Mouse (Mus musculus): ENCODE data around the gene Cabp2.

DNA sequence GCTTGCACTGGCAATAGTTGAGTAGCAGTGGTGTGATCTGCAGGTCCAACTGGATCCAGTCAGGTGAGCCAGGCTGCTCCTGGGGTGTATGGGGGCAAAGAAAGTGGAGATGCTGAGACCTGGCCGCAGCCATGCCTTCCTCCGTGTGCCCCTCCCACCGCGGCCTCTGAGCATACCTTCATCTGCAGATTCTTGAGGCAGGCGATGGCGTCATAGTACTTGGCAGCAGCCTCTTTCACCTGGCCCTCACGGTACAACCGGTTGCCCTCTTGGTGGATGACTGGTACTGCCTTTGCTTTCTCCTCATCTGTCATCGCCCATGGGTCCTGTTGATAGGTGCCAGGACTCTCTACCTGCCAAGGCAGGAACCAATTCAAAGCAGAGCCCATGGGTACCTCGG lies 33.8 kb downstream of the Cabp2 start:
- TF ChIP-seq MYOG (IDR thresholded peaks at IDR 0.05; ENCODE audit: control insufficient read depth, extremely low read depth, insufficient read length), result no peak
- TF ChIP-seq CTCF (IDR thresholded peaks at IDR 0.05; ENCODE audit: control insufficient read depth, insufficient read depth, insufficient read length), result no peak
- TF ChIP-seq MAX (IDR thresholded peaks at IDR 0.05), result no peak
- TF ChIP-seq USF1 (IDR thresholded peaks at IDR 0.05; ENCODE audit: low read depth), result no peak
- no peak for TF ChIP-seq MYOD1 (IDR thresholded peaks at IDR 0.05; ENCODE audit: control insufficient read depth, insufficient read length, low read depth)
- TF ChIP-seq CEBPB (IDR thresholded peaks at IDR 0.05; ENCODE audit: low read depth), result no peak
- TF ChIP-seq FOSL1 (IDR thresholded peaks at IDR 0.05; ENCODE audit: insufficient read depth, low read length, poor library complexity, severe bottlenecking), result no peak

Data from C2C12 (cell line).